Mouse (Mus musculus): ENCODE data around the gene Cnnm4.

- no peak for TF ChIP-seq CTCF (IDR thresholded peaks at IDR 0.05; ENCODE audit: low read depth, low read length)
- no peak for TF ChIP-seq POLR2A (IDR thresholded peaks at IDR 0.05; ENCODE audit: borderline replicate concordance, low read depth, low read length)
These were observed 54.4 kb downstream of the Cnnm4 start for GRCm38 (mm10) chr1:36525774-36526173.
